Mouse (Mus musculus) lung, adult 10 weeks (tissue): Measurements from ENCODE around the gene Cct7. TPM values are rescaled to one million over a fixed set of nuclear protein-coding genes. Genes with fewer than 3 reads are reported as not detected.

ENCODE experiments used
- polyA plus RNA-seq: library from polyadenylated mRNA; stranded (reverse); fragments of 350-450 nt; fragmentation: Illumina TruSeq; extraction: RNeasy Lipid Tissue Mini Kit (QIAGEN cat#74804); gene quantifications from one replicate; pipeline ENCODE4 v1.2.3, GENCODE M21; 2014; ENCODE audit warnings: low read depth, low replicate concordance; ENCODE audit not compliant: insufficient read depth

The Cct7 gene
- 135 TPM for polyA plus RNA-seq

GRCm38 (mm10) chr6:85450697-85451663 lies at the start of gene Cct7:
Gene Cct7, plus strand, starts transcription at chr6:85451514.

GRCm38 (mm10) chr6:85423836-85424379 lies 27.4 kb upstream of the Cct7 start, which contains the start of gene Noto:
Gene Noto, plus strand, starts transcription at chr6:85423886.

DNA sequence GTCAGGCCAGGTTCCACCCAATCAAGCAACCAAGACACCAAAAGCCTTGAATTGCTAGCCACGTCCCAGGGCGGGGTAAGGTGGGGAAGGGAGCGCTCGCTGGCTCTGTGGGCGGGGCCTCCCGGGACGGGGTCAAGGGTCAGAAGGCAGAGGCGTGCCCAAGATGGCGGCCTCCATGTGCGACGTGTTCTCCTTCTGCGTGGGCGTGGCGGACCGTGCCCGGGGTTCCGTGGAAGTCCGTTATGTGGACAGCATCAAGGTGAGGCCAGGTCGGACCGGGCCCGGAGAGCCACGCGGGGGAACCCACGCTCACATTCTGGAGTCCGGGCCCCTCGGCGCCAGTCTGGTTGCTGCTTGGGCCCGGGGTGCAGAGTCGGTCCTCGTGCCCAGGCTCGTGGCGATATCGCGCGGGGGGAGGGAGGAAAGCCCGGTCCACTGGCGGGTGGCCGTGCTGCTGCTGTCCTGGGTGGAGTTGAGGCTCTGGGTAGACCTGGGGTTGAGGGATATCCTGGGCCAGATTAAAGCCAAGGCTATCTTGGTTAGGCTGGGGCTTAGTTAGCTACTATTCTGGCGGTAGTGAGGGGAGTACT lies 19.4 kb upstream of the Cct7 start, which contains the start of gene Smyd5:
Gene Smyd5, plus strand, starts transcription at position 148 of the 590 bp plus-strand sequence.

DNA sequence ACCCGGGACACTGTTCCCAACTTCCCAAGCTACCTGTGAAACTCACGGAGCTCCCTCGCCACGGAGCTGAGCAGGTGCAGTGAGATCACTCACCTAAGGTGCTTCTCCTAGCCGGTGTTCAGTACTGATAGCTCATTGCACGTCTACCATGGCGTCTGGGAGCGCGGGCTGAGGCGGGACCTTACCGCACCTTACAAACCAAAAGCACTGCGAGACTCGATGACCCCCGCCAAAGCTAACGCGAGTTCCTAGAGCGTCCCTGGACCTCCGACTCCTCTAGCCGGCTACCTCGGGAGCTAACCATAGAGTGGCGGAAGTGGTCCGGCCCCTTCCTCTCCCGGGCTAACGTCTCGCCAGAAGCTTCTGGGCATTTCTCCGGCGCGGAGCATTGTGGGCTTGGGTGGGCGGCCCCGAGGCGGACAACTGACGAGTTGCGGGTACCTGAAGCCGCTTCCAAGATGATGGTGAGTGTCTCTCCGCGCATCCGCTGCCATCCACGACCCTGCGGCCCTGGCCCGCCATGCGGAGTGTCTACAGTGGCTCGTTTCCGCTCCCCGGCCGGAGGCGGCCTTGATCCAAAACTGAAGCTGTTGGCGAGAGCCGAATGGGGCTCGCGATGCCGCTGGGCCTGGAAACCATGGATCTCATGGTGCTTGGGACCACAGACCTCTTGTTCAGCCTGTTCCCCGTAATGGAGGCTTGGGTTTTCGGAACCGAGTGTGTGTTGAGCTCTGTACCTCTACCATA lies 523 bp downstream of the Cct7 start, which contains the start of gene Pradc1:
Gene Pradc1, minus strand, starts transcription at position 307 of the 747 bp plus-strand sequence.

DNA sequence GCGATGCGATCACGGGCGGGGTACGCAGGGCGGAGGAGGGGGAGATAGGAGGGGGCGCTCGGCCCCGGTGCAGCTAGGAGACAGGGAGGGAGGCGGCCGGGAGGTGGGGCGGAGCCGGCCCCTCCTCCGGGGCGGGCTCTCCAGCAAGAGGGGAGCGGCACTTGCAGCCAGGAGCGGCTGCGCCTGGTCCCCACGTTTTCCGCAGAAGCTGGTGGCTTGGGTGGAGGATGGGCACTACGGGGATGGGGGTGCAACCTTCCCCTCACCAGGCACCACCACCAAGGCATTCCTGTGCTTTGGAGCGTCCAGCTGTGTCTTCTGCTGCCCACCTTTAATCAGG lies 51.6 kb downstream of the Cct7 start, which contains the start of gene Fbxo41:
Gene Fbxo41, minus strand, starts transcription at position 84 of the 340 bp plus-strand sequence.

GRCm38 (mm10) chr6:85513531-85513910 lies 62.2 kb downstream of the Cct7 start, which contains the start of gene Egr4:
Gene Egr4, minus strand, starts transcription at chr6:85513589.

Other genes with a start within 250 kb of the Cct7 start
- 3.7 TPM for gene Sfxn5, start 118.1 kb upstream of the Cct7 start, polyA plus RNA-seq
- 8.5 TPM for gene Rab11fip5, start 76.9 kb upstream of the Cct7 start, polyA plus RNA-seq
- not detected for gene Noto, start 27.6 kb upstream of the Cct7 start, polyA plus RNA-seq
- gene Smyd5, start 19.5 kb upstream of the Cct7 start, polyA plus RNA-seq = 9.1 TPM
- gene Pradc1, start 456 bp downstream of the Cct7 start, polyA plus RNA-seq = 23.8 TPM
- not detected for gene Fbxo41, start 51.5 kb downstream of the Cct7 start, polyA plus RNA-seq
- gene Egr4, start 62.1 kb downstream of the Cct7 start, polyA plus RNA-seq = not detected
- 0.84 TPM for gene Alms1, start 136.0 kb downstream of the Cct7 start, polyA plus RNA-seq